Mouse (Mus musculus): ENCODE data around the gene Mus81.
"Not testable (repeated sequence)": the region's sequence is repeated elsewhere in the genome, so short reads cannot be mapped to it uniquely, and the experiment has no call there.

Gene Mus81

DNA sequence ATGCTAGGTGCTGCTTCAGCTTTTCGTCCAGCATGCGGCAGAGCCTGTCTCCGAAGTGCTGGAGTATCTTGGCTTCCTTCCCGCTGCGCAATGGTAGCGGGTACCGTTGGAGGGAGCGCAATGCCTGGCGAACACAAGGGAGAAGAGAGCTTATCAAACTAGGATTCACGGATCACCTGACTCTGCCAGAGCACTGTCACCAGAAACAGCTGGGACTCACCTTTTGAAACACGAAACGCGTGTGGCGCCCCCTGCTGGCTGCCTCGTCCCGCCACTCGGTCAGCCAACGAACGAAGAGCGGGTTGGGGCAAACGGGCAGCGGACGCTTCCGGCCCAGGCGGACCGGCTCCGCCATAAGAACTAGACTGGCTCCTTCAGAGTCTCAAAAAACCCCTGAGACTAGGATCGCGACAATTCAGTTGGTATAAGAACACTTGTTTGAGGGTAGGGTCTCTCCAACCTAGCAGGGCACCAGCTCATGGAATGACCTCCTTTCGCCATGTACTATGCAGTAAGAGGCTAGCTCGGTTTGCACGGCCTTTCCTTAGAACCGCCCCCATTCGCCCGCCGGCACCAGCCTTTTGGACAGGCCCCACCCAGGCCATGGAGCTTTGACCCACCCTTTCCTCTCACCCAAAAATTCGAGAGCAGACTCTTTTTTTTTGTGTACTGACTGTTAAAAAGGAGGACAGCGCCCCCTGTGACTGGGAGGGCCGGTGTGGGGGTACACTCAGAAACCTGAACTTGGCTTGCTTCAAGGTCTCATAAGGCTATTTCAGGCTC, at the start of gene Mus81:
TSS of gene Mus81 (minus strand) at position 635 of the 783 bp plus-strand sequence.
- in situ Hi-C loops (cut with MboI) = no loop called here

DNA sequence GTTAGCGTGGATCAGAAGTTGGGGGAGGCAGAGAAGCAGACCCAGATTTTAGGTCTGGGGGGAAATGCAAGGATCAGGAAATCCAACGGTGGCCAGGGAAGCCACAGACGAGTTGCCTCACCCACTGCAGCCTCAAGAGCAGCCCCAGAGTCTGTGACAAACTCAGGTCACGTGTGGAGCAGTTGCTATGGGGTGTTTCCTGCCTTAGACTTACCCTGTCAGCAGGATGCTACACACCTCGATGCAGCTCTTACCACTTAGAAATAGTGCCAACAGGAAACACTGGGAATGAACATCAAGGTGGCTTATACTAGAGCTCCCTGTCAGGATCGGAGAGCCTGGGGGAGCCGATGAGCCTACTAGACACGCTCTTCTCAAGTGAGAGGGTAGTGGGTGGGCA, 44.3 kb upstream of the Mus81 start:
- in situ Hi-C loops (cut with MboI) = no loop called here

DNA sequence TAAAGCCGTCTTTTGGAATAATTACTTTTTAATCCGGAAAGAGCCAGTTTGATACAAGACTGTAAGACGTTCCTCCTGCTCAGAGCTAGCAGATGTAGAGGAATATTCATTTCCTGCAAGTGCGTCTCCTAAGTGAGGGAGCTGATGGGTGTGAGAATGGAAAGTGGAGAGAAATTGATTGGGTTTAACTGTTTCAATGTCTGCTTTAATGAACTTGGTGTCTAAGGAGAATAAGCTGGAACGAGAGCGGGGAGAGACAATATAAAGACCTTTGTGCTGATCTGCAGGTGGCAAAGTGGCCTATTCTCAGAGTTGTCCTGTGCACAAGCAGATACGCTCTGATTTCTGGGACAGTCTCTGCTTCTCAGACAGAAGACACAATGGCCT, 41.9 kb upstream of the Mus81 start:
- in situ Hi-C loops (cut with MboI) = no loop called here

DNA sequence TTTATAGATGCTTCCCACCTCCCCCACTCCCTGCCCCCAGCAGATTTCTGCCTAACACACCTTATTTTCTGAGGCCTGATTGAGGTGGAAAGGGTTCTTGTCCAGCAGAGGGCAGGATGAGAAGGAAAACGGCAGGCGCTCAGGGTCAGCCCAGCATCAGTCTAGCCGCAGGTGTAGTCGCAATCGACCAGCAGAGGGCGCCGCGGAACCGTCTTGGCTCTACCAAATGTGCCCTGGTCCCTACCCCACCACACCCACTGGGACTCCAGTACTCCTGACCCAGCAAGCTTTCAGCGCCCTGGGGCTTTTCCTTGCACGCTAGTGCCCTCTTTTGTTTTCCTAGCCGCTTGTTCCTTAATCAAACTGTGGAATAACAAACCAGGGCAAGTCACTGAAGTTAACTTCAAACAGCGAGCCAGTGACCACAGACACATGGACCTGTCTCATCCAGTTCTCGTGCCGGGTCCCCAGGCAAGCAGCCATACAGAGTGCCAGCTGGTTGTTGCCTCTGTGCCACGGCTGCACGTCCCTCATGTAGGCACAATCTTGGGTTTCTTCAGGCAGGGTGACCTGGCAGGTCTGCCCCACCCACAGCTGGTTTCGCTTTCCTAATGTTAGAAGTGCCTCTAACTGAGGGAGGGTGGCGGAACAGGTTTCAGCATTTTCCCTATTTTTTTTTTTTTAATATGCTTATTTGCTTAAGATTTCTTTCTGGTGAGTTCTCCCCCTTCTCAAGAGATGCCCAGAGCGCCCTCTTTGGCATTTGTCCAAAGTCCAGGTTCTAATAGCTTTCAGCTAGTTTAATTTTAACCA, 41.3 kb upstream of the Mus81 start:
- in situ Hi-C loops (cut with MboI) = no loop called here

DNA sequence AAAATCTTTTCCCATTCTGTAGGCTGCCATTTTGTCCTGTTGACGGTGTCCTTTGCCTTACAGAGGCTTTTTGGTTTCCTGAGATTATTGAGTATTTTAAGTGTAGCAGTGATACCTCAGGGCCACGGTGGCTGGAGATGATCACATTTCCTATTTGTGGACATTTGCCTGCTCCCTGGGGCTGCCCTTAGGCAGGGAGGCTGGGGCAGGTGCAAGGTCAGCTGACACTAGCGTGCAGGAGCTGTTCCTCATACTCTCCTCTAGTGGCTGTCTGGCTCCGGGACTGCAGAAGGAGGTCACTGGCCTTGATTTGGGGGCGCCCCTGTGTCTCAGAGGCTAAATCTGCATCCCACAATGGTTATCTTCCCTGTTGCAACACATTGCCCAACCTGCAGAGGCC, 37.0 kb upstream of the Mus81 start:
- in situ Hi-C loops (cut with MboI) = no loop called here

DNA sequence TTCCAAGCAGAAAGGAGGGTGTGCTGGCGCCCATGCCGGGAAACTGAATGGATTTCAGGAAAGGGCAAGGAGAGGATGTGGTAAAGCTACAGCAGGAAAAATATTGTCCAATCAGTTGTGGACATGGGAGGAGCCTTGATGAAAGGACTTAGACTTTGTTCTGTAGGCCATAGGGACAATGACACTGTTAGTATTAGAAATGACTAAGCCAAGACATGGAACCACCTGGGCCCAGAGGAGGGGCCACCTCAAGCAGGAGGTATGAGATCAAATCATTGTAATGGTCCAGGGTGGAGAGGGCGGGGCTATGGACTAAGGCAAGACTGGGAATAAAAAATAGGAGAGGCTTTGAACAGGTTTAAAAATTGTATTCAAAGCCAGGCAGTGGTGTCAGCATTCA, 30.5 kb upstream of the Mus81 start:
- in situ Hi-C loops (cut with MboI) = no loop called here

DNA sequence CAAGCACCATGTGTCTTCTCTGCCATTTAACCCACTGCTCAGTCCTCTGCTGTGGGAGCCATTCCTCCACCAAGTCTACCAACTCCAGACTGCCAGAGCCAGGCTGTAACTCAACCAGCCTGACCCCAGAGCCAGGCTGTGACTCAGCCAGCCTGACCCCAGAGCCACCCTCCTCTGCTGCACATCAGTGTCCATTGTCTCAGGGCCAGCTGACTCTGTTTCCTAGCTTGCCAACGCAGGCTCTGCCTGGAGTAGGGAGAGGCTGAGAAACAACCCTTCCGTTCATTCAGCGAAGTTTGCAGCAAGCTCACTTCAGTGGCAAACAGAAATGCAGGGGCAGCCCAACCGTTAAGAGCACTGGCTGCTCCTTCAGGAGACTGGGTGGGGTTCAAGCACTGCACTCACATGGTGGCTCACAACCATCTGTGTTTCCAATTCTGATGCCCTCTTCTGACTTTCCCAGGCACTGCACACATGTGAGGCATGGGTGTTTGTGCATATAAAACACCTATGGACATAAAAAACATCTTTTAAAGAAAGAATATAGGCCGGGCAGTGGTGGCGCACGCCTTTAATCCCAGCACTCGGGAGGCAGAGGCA, 28.8 kb upstream of the Mus81 start:
- in situ Hi-C loops (cut with MboI) = no loop called here

DNA sequence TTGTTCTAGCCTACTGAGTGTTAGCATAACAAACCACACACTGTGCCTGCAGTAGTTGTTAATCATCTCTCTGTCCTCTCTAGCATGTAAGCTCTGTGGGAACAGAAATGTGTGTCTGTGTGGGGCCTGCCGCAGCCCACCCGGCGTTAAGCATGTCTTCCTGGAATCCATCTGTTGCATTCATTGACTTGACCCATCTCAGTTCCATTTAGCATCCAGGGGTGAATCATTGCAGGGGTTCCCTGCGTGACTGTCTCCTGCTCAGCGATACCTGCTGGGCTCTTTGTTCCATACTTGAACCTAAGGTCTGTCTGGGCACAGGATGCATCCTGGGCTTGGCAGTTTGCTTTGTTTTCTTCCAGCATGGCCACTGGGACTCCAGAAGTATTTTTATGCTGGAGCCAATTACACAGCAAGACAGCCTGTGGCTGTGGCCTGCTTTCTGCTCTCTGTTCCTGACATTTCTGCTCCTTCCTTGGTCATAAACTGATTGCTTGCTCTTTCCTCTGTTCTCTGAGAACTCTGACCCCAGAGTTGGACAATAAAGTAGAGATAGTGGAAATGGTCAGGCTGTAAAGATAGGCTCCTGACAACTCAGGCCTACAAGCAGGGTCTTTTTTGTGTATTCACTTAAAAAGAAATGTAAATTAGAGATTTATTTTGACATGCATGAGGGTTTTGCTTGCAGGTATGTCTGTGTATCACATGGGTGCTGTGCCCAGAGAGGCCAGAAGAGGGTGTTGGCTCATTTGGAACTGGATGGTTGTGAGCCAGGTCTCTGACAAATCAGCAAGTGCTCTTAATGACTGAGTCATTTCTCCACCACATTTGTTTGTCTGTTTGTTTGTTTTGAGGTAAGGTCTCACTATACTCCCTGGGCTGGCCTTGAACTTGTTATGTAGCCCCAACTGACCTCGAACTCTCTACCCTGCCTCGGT, 27.9 kb upstream of the Mus81 start:
- in situ Hi-C loops (cut with MboI) = no loop called here

DNA sequence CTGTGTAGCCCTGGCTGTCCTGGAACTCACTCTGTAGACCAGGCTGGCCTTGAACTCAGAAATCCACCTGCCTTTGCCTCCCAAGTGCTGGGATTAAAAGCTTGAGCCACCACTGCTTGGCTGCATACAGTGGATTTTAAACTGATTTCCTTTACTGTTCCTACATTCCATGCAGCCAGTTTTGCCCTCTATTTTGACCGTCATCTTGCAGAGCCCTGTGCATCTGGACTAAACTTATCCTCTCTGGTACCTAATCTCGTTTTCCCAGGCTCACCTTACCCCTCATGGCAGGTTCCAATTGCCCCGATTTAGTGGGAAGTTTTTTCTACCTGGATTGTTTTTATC, 24.8 kb upstream of the Mus81 start:
- in situ Hi-C loops (cut with MboI) = no loop called here

DNA sequence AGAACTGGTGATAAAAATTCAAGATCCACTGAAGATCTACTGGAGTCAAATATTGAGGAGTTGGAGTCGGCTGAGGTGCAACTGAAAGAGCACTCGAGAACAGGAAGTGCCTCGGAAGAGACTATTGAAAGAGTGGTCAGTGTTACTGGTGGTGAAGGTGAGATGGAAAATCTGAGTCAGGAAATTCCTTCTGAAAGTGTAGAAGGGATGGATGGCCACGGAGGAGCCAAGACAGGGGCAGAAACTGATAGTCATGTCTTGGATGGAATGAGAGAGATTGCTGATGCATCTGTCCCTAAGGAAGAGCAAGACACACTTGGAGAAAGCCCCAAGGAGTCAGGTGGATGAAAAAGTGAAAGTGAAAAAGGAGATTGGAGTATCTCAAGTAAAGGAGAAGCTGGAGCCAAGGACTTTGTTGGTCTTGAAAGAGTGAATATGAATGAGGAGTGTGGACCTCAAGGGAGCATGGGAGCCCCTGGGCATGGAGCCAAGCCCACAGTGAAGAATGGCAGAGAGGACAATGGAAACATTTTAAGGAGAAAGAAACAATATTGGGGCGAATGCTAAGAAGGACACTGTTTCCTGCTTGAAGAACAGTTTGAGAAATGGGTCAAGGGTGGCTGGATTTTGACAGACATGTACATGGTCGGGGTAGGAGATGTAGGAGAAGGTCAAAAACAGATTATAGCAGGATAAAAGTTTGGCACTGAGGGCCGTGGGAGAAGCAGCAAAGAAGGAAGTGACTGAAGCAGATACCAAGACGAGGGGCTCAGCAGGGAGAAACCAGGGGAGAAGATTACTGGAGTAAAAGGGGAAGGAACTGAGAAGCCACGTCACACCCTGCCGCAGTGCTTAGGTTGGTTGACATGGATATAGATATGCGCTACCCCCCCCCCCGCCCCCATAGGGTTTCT, 24.1 kb upstream of the Mus81 start:
- in situ Hi-C loops (cut with MboI) = no loop called here

DNA sequence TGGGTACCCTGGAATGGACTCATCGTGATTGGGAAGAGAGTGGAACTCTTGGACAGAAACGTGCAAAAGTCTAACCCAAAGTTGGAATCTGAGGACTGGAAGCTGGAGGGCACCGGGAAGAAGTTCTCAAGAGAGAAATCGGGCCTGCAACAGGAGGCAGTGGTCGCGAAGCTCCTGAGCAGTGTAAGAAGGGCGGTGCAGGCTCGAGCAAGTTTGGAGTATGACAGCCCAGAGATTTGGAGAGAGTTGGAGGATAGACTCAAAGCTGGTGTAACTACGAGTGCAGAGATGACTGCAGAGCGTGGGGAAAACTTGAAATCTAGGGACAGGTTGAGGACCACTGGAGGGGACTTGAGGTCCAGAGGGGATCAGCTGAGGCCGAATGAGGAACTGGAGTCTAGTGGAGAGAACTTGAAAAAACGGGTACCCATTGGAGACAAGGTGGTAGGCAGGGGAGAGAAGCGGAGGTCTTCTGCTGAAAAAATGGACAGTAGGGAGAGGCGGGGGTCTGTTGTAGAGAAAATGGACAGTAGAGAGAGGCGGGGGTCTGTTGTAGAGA, 23.0 kb upstream of the Mus81 start:
- in situ Hi-C loops (cut with MboI) = no loop called here

DNA sequence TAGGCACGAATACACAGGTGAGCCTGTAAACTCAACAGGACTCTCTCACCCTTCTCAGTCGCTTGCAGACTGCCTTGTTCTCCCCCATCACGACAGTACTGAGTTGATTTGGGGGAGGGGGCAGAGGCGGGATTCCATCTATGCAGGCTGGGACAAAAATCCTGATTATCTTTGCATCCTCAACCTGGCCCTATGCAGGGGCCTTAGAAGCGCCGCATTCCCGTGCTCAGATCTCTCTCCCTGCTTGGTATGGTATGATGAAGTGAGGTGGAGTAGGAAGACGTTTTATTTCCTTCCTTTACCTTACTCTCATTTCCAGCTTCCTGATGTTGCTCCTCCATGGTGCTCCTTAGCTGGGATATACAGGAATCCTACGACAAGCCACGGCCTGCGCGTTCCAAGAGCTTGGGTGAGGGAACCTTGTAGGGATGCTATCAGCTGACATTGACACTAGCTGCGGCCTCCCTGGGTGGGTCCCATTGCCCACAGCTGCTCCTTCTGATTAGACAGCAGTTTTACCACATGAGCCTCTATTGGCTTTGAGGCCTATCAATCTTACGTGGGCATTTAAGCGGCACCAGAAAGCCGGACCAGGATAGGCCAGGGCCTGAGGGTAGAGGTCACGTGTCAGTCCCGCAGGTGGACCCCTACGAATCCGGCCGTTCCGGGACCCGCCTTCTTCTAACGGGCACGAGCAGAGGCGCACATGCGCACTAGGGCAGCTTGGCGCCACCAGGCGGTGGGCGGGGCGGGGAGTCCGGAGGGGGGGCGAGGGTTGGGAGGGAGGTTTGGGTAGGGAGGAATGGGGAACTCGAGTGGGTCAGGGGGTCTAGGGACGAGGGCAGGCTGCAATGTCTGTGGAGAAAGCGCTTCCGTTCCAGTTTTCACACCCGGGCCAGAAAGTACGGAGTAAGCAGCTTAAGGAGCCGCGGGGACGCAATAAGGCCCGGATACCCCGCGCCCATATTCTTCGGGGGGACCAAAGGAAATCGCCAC, 22.1 kb upstream of the Mus81 start, which contains the start of gene Snx32:
TSS of gene Snx32 (minus strand) at position 508 of the 996 bp plus-strand sequence.
- in situ Hi-C loops (cut with MboI) = no loop called here

DNA sequence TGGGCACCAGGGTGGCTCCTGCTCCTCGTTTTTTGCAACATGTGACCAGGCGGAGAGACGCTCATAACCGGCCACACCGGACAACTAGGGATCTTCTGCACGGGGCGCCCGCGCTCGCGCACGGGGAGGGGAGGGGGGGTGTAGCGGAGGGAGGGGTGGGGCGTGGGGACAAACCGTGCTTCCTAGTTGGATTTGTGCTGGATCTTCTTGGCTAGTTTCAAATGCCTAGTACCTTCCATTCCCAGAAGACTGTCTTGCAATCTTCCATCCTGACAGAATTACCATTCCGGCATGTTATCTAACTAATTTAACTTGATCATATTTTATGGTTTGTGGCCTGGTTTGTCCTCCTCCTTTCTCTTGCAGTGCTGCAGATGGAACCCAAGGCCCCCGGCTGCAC, 15.5 kb upstream of the Mus81 start, which contains the start of gene 1700020D05Rik:
TSS of gene 1700020D05Rik (minus strand) at position 101 of the 400 bp plus-strand sequence.
- in situ Hi-C loops (cut with MboI) = no loop called here

DNA sequence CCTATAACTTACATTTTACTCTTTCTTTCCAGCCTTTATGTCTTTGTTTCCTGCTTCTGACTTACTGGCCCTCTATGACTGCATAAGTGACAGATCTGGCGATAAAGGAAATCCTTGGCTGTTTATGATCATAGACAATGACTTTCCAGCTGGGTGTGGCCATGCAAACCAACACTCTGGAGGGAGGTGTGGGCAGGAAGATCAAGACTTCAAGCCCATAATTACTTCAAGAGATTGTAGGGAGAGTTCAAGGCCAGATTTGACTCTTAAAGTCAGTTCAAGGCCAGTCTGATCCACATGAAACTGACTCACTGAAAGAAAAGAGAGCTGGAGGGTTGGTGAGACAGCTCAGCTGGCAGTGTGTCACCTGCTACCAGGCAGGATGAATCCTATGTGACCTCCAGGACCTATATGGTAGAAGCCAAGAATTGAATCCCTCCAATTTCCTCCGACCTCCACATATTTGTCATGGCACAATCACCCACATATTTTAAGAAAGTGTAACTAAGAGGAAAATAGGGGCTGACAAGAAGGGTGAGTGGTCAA, 12.2 kb upstream of the Mus81 start:
- in situ Hi-C loops (cut with MboI) = no loop called here

DNA sequence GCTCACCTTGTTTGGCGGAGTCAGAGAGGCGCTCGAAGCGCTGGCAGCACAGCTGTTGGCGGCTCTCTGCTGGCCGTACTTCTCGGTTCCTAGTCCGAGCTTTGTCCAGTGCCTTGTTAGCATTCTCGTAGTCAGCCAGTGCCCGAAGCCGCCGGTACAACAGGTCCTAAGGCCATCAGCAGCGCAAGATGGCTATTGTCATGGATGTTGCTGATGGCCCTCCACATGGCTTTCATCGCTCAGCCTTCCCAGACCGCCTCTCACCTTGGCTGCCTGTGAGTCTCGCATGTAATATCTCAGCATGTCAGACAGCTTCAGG, 7.8 kb upstream of the Mus81 start:
- in situ Hi-C loops (cut with MboI) = no loop called here

DNA sequence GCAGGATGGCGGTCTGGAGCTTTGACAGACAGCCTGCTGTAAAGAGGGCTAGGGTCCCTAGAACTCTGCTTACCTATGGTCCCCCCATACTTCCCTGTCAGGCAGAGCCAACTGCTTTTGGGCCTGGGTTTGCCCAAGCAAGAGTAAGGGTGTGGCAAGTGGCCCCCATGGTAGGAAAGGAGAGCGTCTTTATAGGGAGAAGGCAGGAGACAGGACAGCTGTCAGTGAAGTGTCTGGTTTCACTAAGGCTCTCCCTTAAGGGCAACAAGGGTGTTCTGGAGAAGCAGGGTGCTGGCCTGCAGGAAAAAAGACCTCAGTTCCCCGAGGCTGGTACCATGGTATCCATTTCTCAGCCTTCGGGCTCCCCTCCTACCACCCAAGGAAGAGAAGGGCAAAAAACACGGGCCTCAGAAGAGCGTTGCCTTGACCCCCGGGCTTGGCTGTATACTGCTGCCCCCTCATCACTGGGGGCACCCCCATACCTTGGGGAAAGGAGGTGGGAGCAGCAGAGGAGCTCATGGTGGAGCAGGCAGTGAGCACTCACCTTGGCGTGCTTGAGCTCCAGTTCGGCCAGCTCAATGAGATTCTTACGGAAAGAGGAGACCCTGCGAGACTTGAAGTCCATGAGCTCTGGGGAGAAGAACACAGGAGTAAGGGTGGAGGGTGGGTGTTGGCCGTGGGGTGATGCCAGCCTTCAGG, 7.3 kb upstream of the Mus81 start:
- in situ Hi-C loops (cut with MboI) = no loop called here

DNA sequence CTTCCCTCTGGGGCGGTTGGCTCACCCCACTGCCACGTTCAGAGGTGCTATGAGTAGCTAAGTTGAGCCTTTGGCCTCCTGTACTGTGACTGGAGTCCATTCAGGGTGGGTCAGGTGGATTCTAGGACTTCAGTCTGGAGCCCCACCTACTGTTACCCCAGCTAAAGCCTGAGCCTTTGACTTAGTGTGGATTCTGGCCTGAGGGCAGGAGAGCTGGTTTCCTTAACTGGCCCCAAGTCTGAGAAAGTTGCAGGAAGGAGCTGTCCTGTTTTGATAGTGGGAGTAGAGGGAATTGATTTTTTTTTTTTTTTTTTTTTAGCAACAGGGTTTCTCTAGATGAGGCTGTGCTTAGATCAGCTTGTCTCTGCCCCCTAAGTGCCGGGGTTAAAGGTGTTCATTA, 6.1 kb upstream of the Mus81 start:
- in situ Hi-C loops (cut with MboI) = no loop called here

DNA sequence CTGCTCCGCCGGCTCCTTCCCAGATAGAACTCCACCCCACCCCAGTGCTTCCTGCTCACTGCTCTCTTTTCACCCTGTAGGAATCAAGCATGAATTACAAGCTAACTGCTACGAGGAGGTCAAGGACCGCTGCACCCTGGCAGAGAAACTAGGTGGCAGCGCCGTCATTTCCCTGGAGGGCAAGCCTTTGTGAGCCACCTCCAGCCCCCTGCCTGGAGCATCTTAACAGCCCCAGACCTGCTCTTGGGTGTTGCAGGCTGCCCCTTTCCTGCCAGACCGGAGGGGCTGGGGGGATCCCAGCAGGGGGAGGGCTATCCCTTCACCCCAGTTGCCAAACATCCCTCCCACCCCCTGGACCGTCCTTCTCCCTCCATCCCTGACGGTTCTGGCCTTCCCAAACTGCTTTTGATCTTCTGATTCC, 5.1 kb upstream of the Mus81 start:
- in situ Hi-C loops (cut with MboI) = not testable (repeated sequence)

All from mature B cell (primary cell).